Mouse (Mus musculus) leukemia stem cell, adult 10-12 weeks (primary cell): ENCODE measurements around the gene Man2b2. TPM values are rescaled to one million over a fixed set of nuclear protein-coding genes. Genes with fewer than 3 reads are reported as not detected.

ENCODE experiments used
- polyA plus RNA-seq: library from polyadenylated mRNA; stranded (reverse); fragments of >175 nt; gene quantifications from 2 replicates; pipeline ENCODE4 v1.2.3, GENCODE M21; 2012; ENCODE audit warnings: low replicate concordance

Gene Man2b2
- 41.2 and 49.7 TPM in 2 replicates for polyA plus RNA-seq

GRCm38 (mm10) chr5:36829913-36830879, at the start of gene Man2b2:
Gene Man2b2, minus strand, starts transcription at chr5:36830653.

GRCm38 (mm10) chr5:36868266-36869090, 38.0 kb upstream of the Man2b2 start, which contains the start of gene Ppp2r2c:
Gene Ppp2r2c, plus strand, starts transcription at chr5:36868513.

GRCm38 (mm10) chr5:36796296-36797014, 34.0 kb downstream of the Man2b2 start, which contains the start of gene Mrfap1:
Gene Mrfap1, minus strand, starts transcription at chr5:36796772.

Other genes starting within 250 kb of the Man2b2 start
- gene Tbc1d14, start 237.4 kb downstream of the Man2b2 start, polyA plus RNA-seq, result 17.9 and 19.7 TPM in 2 replicates
- gene D5Ertd579e, start 134.6 kb downstream of the Man2b2 start, polyA plus RNA-seq, result 3.6 and 3.8 TPM in 2 replicates
- gene Bloc1s4, start 82.0 kb downstream of the Man2b2 start, polyA plus RNA-seq, result 24.3 and 35.2 TPM in 2 replicates
- 50.7 and 72.9 TPM in 2 replicates for gene Mrfap1, start 33.9 kb downstream of the Man2b2 start, polyA plus RNA-seq
- 0.12 TPM in 1 of 2 replicates, not detected in the other for gene Ppp2r2c, start 37.9 kb upstream of the Man2b2 start, polyA plus RNA-seq
- 1.5 and 1.9 TPM in 2 replicates for gene Wfs1, start 158.6 kb upstream of the Man2b2 start, polyA plus RNA-seq